Mouse (Mus musculus) CH12.LX (cell line): Measurements from ENCODE around the gene Man1a. TPM values are rescaled to one million over a fixed set of nuclear protein-coding genes. Genes with fewer than 3 reads are reported as not detected.

Experiments used
- DNase-seq: peaks from one replicate; pipeline ENCODE4 v3.0.0-alpha.2; 2013; ENCODE audit errors: extremely low read depth
- H3K27ac ChIP-seq: 2 replicates; pipeline ENCODE4 v1.5.1; 2012; ENCODE audit warnings: low read depth, mild to moderate bottlenecking, control low read depth, moderate library complexity; ENCODE audit not compliant: insufficient read depth
- H3K27me3 ChIP-seq: replicated peaks from 2 replicates; pipeline ENCODE3; 2012; ENCODE audit warnings: inconsistent platforms
- H3K36me3 ChIP-seq, 2 experiments: replicated peaks in 1 of 2; 2 replicates each; pipeline versions ENCODE3 to v1.6.1; 2012; ENCODE audit warnings: inconsistent platforms in 1 of 2, low read length in 1 of 2, mild to moderate bottlenecking in 1 of 2, mixed read lengths in 1 of 2, moderate library complexity in 1 of 2; ENCODE audit not compliant: control insufficient read depth in 1 of 2, insufficient read depth in 1 of 2
- H3K4me1 ChIP-seq, 2 experiments: 2 replicates each; pipeline ENCODE4 v1.6.1; 2012; ENCODE audit warnings: inconsistent platforms in 1 of 2, moderate library complexity in 1 of 2; ENCODE audit not compliant: insufficient read depth in 2 of 2, control insufficient read depth in 1 of 2
- H3K4me2 ChIP-seq: 2 replicates; pipeline ENCODE4 v1.6.1; 2012; ENCODE audit warnings: low read depth, mild to moderate bottlenecking, control low read depth; ENCODE audit not compliant: poor library complexity, insufficient read depth, severe bottlenecking
- H3K4me3 ChIP-seq, 3 experiments: fragments of 150-350 bp in 1 of 3; sonication (generic) in 1 of 3; replicated peaks in 1 of 3; 2 replicates each; pipeline versions ENCODE3 to v1.5.1; 2011 to 2012; ENCODE audit warnings: low read depth in 2 of 3, low read length in 2 of 3, mild to moderate bottlenecking in 2 of 3, moderate library complexity in 2 of 3, control low read depth in 1 of 3, improper control_type of control experiment in 1 of 3, inconsistent platforms in 1 of 3, mixed read lengths in 1 of 3; ENCODE audit not compliant: poor library complexity in 1 of 3
- H3K79me2 ChIP-seq: replicated peaks from 2 replicates; pipeline ENCODE4 v1.6.1; 2012; ENCODE audit warnings: mild to moderate bottlenecking, moderate library complexity; ENCODE audit not compliant: control insufficient read depth, poor library complexity, insufficient read depth, severe bottlenecking; ENCODE audit errors: extremely low read depth
- H3K9ac ChIP-seq: 2 replicates; pipeline ENCODE4 v1.6.1; 2012; ENCODE audit warnings: low read depth, mild to moderate bottlenecking, control low read depth, moderate library complexity; ENCODE audit not compliant: insufficient read depth
- H3K9me3 ChIP-seq: replicated peaks from 2 replicates; pipeline ENCODE3; 2012; ENCODE audit warnings: low read length, inconsistent platforms, mixed read lengths
- CHD2 ChIP-seq: IDR thresholded peaks from 2 replicates; pipeline ENCODE4 v1.6.1; 2011; ENCODE audit warnings: low read length, improper control_type of control experiment
- CTCF ChIP-seq, 2 experiments: IDR thresholded peaks in 1 of 2; conservative IDR thresholded peaks in 1 of 2; 2 replicates each; pipeline ENCODE4 v1.5.1; 2011 to 2012; ENCODE audit warnings: low read depth in 2 of 2, low read length in 2 of 2, improper control_type of control experiment in 1 of 2, inconsistent platforms in 1 of 2, mild to moderate bottlenecking in 1 of 2, moderate library complexity in 1 of 2
- ELF1 ChIP-seq: IDR thresholded peaks from 2 replicates; pipeline ENCODE4 v1.6.1; 2014; ENCODE audit warnings: low read depth, mild to moderate bottlenecking, inconsistent platforms, low read length, improper control_type of control experiment
- EP300 ChIP-seq: IDR thresholded peaks from 2 replicates; pipeline ENCODE4 v1.6.1; 2011; ENCODE audit warnings: low read length, improper control_type of control experiment
- HCFC1 ChIP-seq: IDR thresholded peaks from 2 replicates; pipeline ENCODE4 v1.6.1; 2012; ENCODE audit warnings: low read depth, mild to moderate bottlenecking, inconsistent platforms, low read length, improper control_type of control experiment
- JUND ChIP-seq: conservative IDR thresholded peaks from 2 replicates; pipeline ENCODE4 v1.6.1; 2011; ENCODE audit warnings: low read depth, low read length, improper control_type of control experiment
- MAFK ChIP-seq: IDR thresholded peaks from 2 replicates; pipeline ENCODE4 v1.6.1; 2011; ENCODE audit warnings: low read length, improper control_type of control experiment; ENCODE audit not compliant: insufficient replicate concordance
- MYC ChIP-seq: IDR thresholded peaks from 2 replicates; pipeline ENCODE4 v1.6.1; 2011; ENCODE audit warnings: low read depth, mild to moderate bottlenecking, improper control_type of control experiment, low read length
- NRF1 ChIP-seq: IDR thresholded peaks from 2 replicates; pipeline ENCODE4 v1.6.1; 2014; ENCODE audit warnings: low read depth, mild to moderate bottlenecking, inconsistent platforms, low read length, improper control_type of control experiment, moderate library complexity
- PAX5 ChIP-seq: IDR thresholded peaks from 2 replicates; pipeline ENCODE4 v1.6.1; 2012; ENCODE audit warnings: low read length, inconsistent platforms, mixed read lengths
- POLR2A ChIP-seq: IDR thresholded peaks from 2 replicates; pipeline ENCODE4 v1.6.1; 2011; ENCODE audit warnings: low read depth, mild to moderate bottlenecking, improper control_type of control experiment, low read length
- POLR2AphosphoS2 ChIP-seq: IDR thresholded peaks from 2 replicates; pipeline ENCODE4 v1.6.1; 2011; ENCODE audit warnings: low read depth, low read length, improper control_type of control experiment
- RCOR1 ChIP-seq: conservative IDR thresholded peaks from 2 replicates; pipeline ENCODE4 v1.6.1; 2012; ENCODE audit warnings: low read depth, mild to moderate bottlenecking, inconsistent platforms, low read length, improper control_type of control experiment
- ZMIZ1 ChIP-seq: IDR thresholded peaks from 2 replicates; pipeline ENCODE4 v1.6.1; 2012; ENCODE audit warnings: low read depth, mild to moderate bottlenecking, inconsistent platforms, low read length, improper control_type of control experiment
- ZNF384 ChIP-seq: IDR thresholded peaks from 2 replicates; pipeline ENCODE4 v1.6.1; 2012; ENCODE audit warnings: low read depth, low read length, improper control_type of control experiment, inconsistent platforms
- dilution Hi-C: fragments of 300-500 bp; cut with MboI; formaldehyde crosslinking; loops from 2 replicates; pipeline ENCODE4 v1.14.3; 2020; ENCODE audit warnings: low sequenced_read_pairs; ENCODE audit not compliant: extremely low pct_unique_long_range_greater_than_20kb, extremely low pct_ligation_motif_present
- in situ Hi-C: fragments of 300-500 bp; cut with MboI; formaldehyde crosslinking; loops from 3 replicates; pipeline ENCODE4 v1.14.3; 2019; ENCODE audit warnings: low sequenced_read_pairs, low pct_ligation_motif_present, low pct_unique_long_range_greater_than_20kb, mixed read lengths
- polyA plus RNA-seq: library from polyadenylated mRNA; unstranded; fragments of >175 nt; gene quantifications from 2 replicates; pipeline ENCODE4 v1.2.1, GENCODE M21; 2012; ENCODE audit warnings: low read depth; ENCODE audit not compliant: insufficient read length
- total RNA-seq, 2 experiments: library from RNA; depleted of rRNA; stranded (reverse); fragments of 300-350 nt in 1 of 2; fragments of >200 nt in 1 of 2; gene quantifications; 2 replicates each; pipeline ENCODE4 v1.2.3; 2012 to 2014

Gene Man1a
- total and polyA plus RNA-seq, 3 experiments = 104 to 211 (median 191) TPM

- Histone ChIP-seq H3K4me1 (peaks cover 30 to 77% of the 10 kb centered on the region in 2 experiments), H3K36me3 (peaks cover 32 to 52% of the 10 kb centered on the region in 2 experiments), H3K4me2 (0 out of 2 replicates have a peak overlapping the region, but pooled peaks have one; percentile 0), H3K9me3 (no peaks in the 10 kb centered on the region), H3K27me3 (no peaks in the 10 kb centered on the region), H3K27ac (no peak overlapping the region), H3K9ac (peak overlapping the region; percentile 40; the same call in 1 of the 2 replicates), H3K4me3 (no peak overlapping the region), H3K79me2 (peaks cover 74% of the 10 kb centered on the region)
- dilution Hi-C loops (no loop called here), in situ Hi-C loops (no loop called here)
- no peak for DNase-seq
- TF ChIP-seq CTCF (conservative IDR thresholded peaks at IDR 0.05 in 1 of 2, IDR thresholded peaks at IDR 0.05 in 1 of 2; ENCODE audit: low read depth in 2 of 2, low read length in 2 of 2) = no peak
- TF ChIP-seq MAFK = no peak
- peak; percentile 59 for TF ChIP-seq ZNF384
- TF ChIP-seq CHD2 = no peak
- TF ChIP-seq ELF1 = no peak
Measured at GRCm38 (mm10) chr10:54038180-54038579, 38.2 kb downstream of the Man1a start.

- peaks cover 31 to 53% of the 10 kb centered on the region in 2 experiments for H3K36me3 ChIP-seq
- in situ Hi-C loops = no loop called here
- H3K4me2 ChIP-seq = peak overlapping the region; percentile 22; the same call in 1 of the 2 replicates
- H3K4me3 ChIP-seq = no peak overlapping the region
- dilution Hi-C loops = no loop called here
- TF ChIP-seq JUND = no peak
- TF ChIP-seq ZMIZ1 = no peak
- no peak for TF ChIP-seq POLR2AphosphoS2
- TF ChIP-seq EP300 = no peak
- TF ChIP-seq RCOR1 = no peak
- TF ChIP-seq MYC = no peak
- TF ChIP-seq PAX5 = no peak
- TF ChIP-seq HCFC1 = no peak
- TF ChIP-seq MAFK = no peak
- no peak for TF ChIP-seq CTCF (conservative IDR thresholded peaks at IDR 0.05 in 1 of 2, IDR thresholded peaks at IDR 0.05 in 1 of 2; ENCODE audit: low read depth in 2 of 2, low read length in 2 of 2)
- TF ChIP-seq POLR2A = no peak
- no peak for TF ChIP-seq NRF1
- TF ChIP-seq, all 38 proteins: peak for 0
- H3K27ac ChIP-seq = peak overlapping the region; percentile 46
- H3K4me1 ChIP-seq = peaks cover 30 to 79% of the 10 kb centered on the region in 2 experiments
- H3K27me3 ChIP-seq = no peaks in the 10 kb centered on the region
- no peak for DNase-seq
- H3K79me2 ChIP-seq = peaks cover 70% of the 10 kb centered on the region
- no peaks in the 10 kb centered on the region for H3K9me3 ChIP-seq
- peak overlapping the region; percentile 30 for H3K9ac ChIP-seq
Measured at GRCm38 (mm10) chr10:54037348-54038010, 38.9 kb downstream of the Man1a start.
